Mouse (Mus musculus): ENCODE measurements around the gene Ctsd. TPM values are rescaled to one million over a fixed set of nuclear protein-coding genes. Genes with fewer than 3 reads are reported as not detected.
A peak's percentile ranks its signal among the peaks of the same experiment; 100 is the strongest.

Gene Ctsd
- polyA plus RNA-seq, 1 experiment from 2014 or later, result 132 TPM

DNA sequence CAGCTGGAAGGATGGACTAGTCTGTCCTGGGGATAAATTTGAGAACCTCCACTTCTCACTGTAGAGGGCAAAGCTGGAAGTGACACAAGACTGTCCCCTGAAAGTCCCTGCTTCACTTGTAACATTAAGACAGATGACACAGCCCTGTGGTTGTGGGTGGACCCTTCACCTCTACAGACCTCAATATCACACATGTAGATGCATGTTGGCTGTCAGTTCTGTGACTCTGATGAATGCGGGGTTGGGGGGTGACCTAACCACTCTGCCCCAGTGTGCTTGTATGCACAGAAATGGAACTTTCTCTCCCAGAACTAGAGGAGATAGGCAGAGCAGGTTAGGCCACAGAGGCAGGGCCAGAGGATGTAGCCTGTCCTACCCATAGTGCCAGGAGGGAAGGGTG lies 8.8 kb upstream of the Ctsd start:
- Histone ChIP-seq H3K4me1 (peaks cover 11% of the 10 kb centered on the region), H3K27me3 (peaks cover 13% of the 10 kb centered on the region; the same call in 1 of the 2 replicates), H3K4me2 (no peak overlapping the region), H3K9me3 (no peaks in the 10 kb centered on the region), H3K9ac (no peak overlapping the region), H3K4me3 (replicated peaks) (no peak overlapping the region), H3K27ac (no peak overlapping the region), H3K36me3 (replicated peaks) (no peaks in the 10 kb centered on the region)
- 100% methylated on average over 1 of the region's 1 CpGs for WGBS
- no peak for ATAC-seq (ENCODE audit: low FRiP score)

DNA sequence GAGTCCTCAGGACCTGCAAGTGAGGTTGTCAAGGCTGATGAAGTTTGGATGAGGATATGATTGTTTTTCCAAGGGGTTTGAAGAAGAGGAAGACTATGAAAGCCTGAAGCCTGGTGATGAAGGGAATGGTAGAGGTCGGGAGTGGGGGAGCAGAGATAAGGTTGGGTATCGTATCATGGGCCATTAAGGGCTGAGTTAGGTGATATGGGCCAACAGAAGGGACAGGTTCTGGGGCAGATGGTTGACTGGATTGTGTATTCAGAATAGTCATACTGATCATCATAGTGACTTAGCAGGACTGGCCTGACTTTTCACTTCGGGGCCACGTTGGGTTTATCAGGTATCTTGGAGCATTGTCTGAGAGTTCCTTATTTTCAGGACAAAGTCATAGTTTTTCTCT lies 7.6 kb upstream of the Ctsd start:
- Histone ChIP-seq H3K4me3 (replicated peaks) (no peak overlapping the region), H3K4me1 (peaks cover 2% of the 10 kb centered on the region; the same call in 1 of the 2 replicates), H3K9me3 (no peaks in the 10 kb centered on the region), H3K36me3 (replicated peaks) (no peaks in the 10 kb centered on the region), H3K27me3 (peaks cover 19% of the 10 kb centered on the region), H3K4me2 (no peak overlapping the region), H3K9ac (no peak overlapping the region), H3K27ac (no peak overlapping the region)
- 81% methylated on average over 4 of the region's 4 CpGs for WGBS
- no peak for ATAC-seq (ENCODE audit: low FRiP score)

DNA sequence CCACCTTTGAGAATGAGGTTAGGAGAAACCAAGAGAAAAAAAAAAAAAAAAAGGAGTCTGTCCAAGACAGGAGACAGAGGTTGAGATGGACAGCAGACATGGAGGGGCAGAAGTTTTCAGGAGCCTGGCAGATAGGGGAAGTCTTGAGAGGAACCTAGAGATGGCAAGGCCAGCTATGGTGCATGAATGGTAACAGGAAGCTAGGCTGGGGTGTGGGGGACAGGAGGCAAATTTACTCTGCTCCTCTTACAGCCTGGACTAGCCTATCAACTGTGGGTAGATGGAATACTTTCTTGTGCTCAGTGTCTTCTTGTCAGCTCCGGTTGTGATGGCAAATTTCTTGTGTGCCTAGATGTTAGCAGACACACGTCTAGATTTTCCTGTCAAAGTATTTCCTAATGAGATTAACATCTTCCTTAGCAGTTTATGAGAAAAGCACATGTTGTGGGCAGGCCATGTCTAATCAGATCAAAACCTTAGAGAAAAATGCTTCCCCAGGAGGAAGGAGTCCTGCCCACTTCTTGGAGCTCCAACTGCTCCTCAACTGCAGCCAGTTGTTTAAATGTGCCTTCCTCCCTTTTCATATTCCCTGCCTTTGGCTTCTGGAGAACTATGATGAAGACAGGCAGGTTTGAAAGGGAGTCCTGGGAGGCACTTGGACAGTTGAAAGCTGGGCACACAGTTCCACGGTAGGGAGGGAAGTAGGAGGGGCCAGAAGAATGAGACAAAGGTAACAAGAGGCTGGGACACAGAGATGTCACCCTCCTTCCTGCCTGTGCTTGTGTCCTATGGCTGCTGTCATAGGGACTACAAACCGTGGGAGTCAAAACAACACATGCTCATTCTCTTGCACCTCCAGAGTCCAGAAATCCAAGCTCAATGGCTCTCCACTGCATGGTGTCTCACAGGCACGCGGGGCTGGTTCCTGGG lies 6.7 kb upstream of the Ctsd start:
- no peak for ATAC-seq (ENCODE audit: low FRiP score)
- H3K9me3 ChIP-seq, result no peaks in the 10 kb centered on the region
- H3K27me3 ChIP-seq, result peaks cover 22% of the 10 kb centered on the region
- H3K36me3 ChIP-seq (replicated peaks), result no peaks in the 10 kb centered on the region
- no peaks in the 10 kb centered on the region for H3K4me1 ChIP-seq
- H3K4me2 ChIP-seq, result no peak overlapping the region
- no peak overlapping the region for H3K9ac ChIP-seq
- 77% methylated on average over 6 of the region's 6 CpGs for WGBS
- H3K4me3 ChIP-seq (replicated peaks), result no peak overlapping the region
- no peak overlapping the region for H3K27ac ChIP-seq

DNA sequence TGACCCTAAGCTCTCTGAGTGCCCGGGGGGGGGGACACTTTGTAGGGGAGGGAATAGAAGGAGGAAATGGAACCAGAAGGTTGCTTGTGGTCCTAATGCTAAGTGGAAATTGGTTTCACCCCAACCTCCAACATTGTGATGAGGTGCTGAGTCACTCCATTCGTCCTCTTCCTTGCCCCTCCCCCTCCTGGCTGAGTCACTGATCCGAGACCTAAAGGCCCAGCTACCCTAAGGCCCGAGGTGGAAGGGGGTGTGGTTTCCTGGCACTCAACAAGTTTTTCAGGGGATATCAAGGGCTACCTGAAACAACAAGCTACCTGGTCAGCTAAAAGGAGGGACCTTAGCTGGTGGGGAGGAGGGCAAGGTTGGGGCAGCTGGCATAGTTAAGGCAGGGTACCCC lies 5.4 kb upstream of the Ctsd start:
- Histone ChIP-seq H3K9me3 (no peaks in the 10 kb centered on the region), H3K36me3 (replicated peaks) (no peaks in the 10 kb centered on the region), H3K27me3 (peaks cover 15% of the 10 kb centered on the region), H3K9ac (no peak overlapping the region), H3K4me2 (no peak overlapping the region), H3K4me1 (0 out of 2 replicates have a peak, but pooled peaks cover 2% of the 10 kb centered on the region), H3K27ac (no peak overlapping the region), H3K4me3 (replicated peaks) (no peak overlapping the region)
- WGBS, result 33% methylated on average over 4 of the region's 4 CpGs
- no peak for ATAC-seq (ENCODE audit: low FRiP score)

DNA sequence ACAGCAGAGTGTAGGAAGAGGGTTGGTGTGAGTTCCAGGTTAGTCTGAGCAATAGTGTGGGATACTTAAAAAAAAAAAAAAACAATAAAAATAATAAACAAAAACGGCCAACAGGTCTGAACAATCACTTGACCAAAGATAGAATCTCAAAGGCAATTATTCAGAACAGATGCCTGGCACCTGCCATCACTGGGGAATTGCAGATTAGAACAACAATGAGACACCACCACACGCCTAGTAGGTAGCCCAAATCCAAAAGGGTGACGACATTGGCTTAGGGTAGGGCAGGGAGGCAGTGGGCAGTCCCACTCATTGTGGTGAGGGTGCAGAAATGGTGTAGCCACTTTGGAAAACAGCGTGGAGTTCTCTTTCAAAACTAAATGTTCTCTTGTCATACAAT lies 3.8 kb upstream of the Ctsd start:
- no peaks in the 10 kb centered on the region for H3K36me3 ChIP-seq (replicated peaks)
- peaks cover 15% of the 10 kb centered on the region for H3K27me3 ChIP-seq
- 65% methylated on average over 4 of the region's 4 CpGs for WGBS
- no peak overlapping the region for H3K27ac ChIP-seq
- no peaks in the 10 kb centered on the region for H3K9me3 ChIP-seq
- no peak overlapping the region for H3K4me2 ChIP-seq
- no peak for ATAC-seq (ENCODE audit: low FRiP score)
- H3K4me3 ChIP-seq (replicated peaks), result no peak overlapping the region
- H3K4me1 ChIP-seq, result peaks cover 10% of the 10 kb centered on the region
- no peak overlapping the region for H3K9ac ChIP-seq

DNA sequence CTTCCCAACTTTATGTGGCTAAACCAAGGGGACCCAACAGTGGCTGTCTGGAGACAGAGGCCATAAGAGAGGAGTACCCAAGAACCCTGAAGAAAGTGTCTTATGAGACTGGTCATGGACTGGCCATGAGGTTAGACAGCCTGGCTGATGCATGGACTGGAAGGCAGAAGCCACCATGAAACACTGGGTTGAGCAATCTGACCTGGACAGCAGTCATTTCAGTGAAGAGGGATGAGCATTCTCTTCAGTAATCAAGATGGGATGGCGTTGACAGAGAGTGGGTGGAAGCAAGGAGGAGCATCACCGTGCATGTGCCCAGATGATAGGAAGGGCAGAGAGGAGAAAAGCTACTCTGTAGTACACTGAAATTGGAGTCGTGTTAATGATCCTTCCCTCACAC lies 3.3 kb upstream of the Ctsd start:
- H3K9ac ChIP-seq, result no peak overlapping the region
- H3K27ac ChIP-seq, result no peak overlapping the region
- H3K4me2 ChIP-seq, result no peak overlapping the region
- H3K27me3 ChIP-seq, result peaks cover 15% of the 10 kb centered on the region
- H3K9me3 ChIP-seq, result no peaks in the 10 kb centered on the region
- H3K4me1 ChIP-seq, result peaks cover 15% of the 10 kb centered on the region
- H3K4me3 ChIP-seq (replicated peaks), result no peak overlapping the region
- 80% methylated on average over 3 of the region's 3 CpGs for WGBS
- no peak for ATAC-seq (ENCODE audit: low FRiP score)
- no peaks in the 10 kb centered on the region for H3K36me3 ChIP-seq (replicated peaks)

DNA sequence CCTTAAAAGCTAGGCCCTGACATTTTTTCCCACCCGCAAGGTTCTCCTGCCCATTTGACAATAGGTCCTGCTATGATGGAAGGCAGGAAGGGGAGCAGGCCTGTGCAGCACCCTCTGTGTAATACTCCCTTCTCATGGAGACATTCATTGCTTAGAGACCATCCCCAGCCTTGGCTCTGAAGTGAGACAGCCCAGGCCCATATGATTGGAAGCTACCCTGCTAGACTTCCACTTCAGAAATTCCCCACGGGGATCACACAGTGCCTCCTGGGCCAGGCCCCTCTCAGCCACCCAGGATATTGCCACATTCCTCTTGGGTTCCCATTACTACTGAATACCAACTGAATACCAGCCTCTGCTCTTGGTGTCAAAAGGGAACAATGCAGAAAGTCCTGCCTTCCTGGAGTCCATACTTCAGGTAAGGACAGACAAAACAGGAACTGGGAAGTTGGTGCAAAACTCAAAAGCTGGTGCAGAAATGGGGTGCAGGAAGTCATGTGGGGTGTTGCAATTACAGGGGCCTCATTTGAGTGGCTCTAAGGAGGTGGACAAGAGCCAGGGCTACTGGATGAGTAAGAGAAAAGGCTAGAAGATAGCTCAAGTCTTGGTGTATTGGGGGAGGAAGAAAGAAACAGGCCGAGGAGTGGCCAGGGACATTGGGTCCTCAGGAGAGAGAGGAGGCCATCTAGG lies 2.3 kb upstream of the Ctsd start:
- Histone ChIP-seq H3K9me3 (no peaks in the 10 kb centered on the region), H3K4me2 (no peak overlapping the region), H3K27me3 (peaks cover 15% of the 10 kb centered on the region), H3K9ac (no peak overlapping the region), H3K4me1 (peaks cover 24% of the 10 kb centered on the region), H3K36me3 (replicated peaks) (peaks cover 3% of the 10 kb centered on the region; the same call in 1 of the 2 replicates), H3K4me3 (replicated peaks) (no peak overlapping the region), H3K27ac (no peak overlapping the region)
- 86% methylated on average over 3 of the region's 3 CpGs for WGBS
- ATAC-seq (ENCODE audit: low FRiP score), result no peak

DNA sequence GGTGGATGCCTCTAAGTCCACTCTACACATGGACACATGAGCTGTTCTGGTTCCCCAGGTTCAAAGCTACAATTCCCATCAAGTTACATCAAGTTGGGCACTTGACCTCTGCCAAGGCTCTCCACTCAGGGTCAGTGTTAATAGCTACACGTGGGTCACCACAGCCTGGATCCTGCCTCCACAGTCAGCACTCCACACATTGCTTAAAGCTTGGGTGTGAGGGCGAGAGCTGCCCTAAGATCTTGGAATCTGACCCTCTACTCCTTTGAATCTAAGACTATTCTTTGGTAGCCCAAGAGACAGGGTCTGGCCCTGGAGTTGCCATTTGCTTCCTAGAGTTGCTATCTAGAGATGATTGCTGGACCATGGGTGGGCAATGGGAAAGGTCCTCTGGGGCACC lies 902 bp upstream of the Ctsd start:
- H3K36me3 ChIP-seq (replicated peaks), result peaks cover 17% of the 10 kb centered on the region
- 97% methylated on average over 2 of the region's 2 CpGs for WGBS
- no peak overlapping the region for H3K9ac ChIP-seq
- no peak overlapping the region for H3K27ac ChIP-seq
- ATAC-seq (ENCODE audit: low FRiP score), result no peak
- H3K27me3 ChIP-seq, result peaks cover 15% of the 10 kb centered on the region
- H3K4me1 ChIP-seq, result peaks cover 24% of the 10 kb centered on the region
- H3K4me2 ChIP-seq, result no peak overlapping the region
- no peaks in the 10 kb centered on the region for H3K9me3 ChIP-seq
- no peak overlapping the region for H3K4me3 ChIP-seq (replicated peaks)

DNA sequence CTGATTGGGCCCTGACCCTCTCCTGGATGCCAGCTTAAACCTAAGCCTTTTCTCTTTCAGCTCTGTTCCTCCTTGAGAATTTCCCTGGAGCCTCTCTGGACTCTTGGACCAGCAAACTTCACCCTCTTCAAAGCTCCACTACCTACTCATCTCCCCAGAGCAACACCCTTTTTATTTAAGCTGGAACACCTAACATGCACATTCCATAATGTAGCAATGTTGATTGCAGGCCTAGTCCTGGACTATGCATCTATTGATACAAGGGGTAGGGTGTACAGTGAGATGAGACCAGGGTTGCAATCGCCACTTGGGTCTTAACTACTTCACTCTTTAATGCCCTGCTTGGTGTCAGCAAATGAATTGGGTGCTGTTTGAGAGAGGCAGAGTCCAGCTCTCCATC lies 360 bp upstream of the Ctsd start:
- 0 out of 2 replicates have a peak overlapping the region, but pooled peaks have one; percentile 47 for H3K27ac ChIP-seq
- peak; percentile 37; the same call in 1 of the 2 replicates for ATAC-seq (ENCODE audit: low FRiP score)
- peak overlapping the region; percentile 69 for H3K4me3 ChIP-seq (replicated peaks)
- H3K4me2 ChIP-seq, result peak overlapping the region; percentile 93
- WGBS, result 94% methylated on average over 1 of the region's 1 CpGs
- H3K9ac ChIP-seq, result no peak overlapping the region
- peaks cover 15% of the 10 kb centered on the region for H3K27me3 ChIP-seq
- peaks cover 24% of the 10 kb centered on the region for H3K4me1 ChIP-seq
- no peaks in the 10 kb centered on the region for H3K9me3 ChIP-seq
- H3K36me3 ChIP-seq (replicated peaks), result peaks cover 22% of the 10 kb centered on the region

DNA sequence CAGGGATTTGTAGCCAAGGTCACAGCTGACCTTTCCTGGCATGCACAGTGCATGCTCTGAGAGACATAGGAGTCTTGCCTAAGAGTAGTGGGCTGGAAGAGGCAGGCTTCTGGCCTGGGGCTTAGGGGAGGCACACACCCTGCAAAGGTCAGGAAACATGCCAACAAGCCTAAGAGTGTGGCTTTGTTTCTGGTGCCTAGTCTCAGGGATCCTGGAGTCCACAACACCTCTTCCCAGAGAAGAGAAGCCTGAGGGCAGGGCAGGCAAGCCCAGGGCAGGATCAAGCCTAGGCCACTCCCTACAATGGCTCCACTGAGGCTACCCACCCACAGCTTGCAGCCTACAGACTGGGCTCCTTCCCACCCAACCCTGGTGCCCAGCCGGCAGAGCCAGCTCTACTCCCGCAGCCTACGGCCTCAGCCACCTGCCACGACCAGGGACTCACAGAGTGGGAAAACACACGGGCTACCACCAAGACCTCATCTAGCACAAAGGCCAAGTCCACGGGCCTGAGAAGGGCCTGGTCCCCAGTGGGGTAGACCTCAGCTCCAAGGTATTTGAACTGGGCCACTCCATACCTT lies 1.1 kb downstream of the Ctsd start:
- Histone ChIP-seq H3K27me3 (peaks cover 9% of the 10 kb centered on the region), H3K9ac (peak overlapping the region; percentile 82), H3K4me3 (replicated peaks) (peak overlapping the region; percentile 69), H3K36me3 (replicated peaks) (peaks cover 37% of the 10 kb centered on the region), H3K9me3 (no peaks in the 10 kb centered on the region), H3K4me2 (peak overlapping the region; percentile 93), H3K4me1 (peaks cover 24% of the 10 kb centered on the region), H3K27ac (no peak overlapping the region)
- ATAC-seq (ENCODE audit: low FRiP score), result no peak
- WGBS, result 68% methylated on average over 6 of the region's 6 CpGs

DNA sequence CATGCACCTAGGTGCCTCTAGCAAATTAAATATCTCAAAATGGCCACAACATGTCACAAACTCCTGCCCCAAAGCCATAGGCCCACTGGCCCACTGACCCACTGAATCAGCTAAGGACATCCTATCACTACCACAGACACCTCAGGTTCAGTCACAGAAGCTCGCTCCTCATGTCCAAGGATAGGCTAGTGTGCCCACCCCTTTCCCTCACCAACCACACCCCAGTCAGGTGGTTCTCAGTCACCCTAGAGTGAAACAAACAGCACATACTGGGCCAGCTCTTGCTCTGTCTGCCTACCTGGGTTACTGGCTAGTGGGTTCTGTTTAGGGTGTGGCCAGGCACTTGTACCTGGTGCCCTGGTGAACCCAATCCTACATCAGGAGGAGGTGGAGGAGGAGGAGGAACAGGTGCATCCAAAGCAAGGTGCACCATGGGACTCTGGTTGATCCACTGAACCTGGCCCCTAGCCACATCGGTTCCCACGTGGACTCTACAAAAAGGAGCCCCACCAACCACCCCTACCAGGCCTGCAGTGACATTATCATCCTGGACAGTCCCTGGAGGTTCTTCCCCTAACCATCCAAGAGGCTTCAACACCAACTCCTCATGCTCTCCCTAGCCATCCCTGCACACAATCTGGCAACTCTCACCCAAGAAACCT lies 2.0 kb downstream of the Ctsd start:
- Histone ChIP-seq H3K36me3 (replicated peaks) (peaks cover 45% of the 10 kb centered on the region), H3K9me3 (no peaks in the 10 kb centered on the region), H3K9ac (0 out of 2 replicates have a peak overlapping the region, but pooled peaks have one; percentile 82), H3K27me3 (peaks cover 7% of the 10 kb centered on the region), H3K4me1 (peaks cover 24% of the 10 kb centered on the region), H3K27ac (no peak overlapping the region), H3K4me2 (peak overlapping the region; percentile 93), H3K4me3 (replicated peaks) (0 out of 2 replicates have a peak overlapping the region, but pooled peaks have one; percentile 69)
- 93% methylated on average over 3 of the region's 3 CpGs for WGBS
- ATAC-seq (ENCODE audit: low FRiP score), result no peak

DNA sequence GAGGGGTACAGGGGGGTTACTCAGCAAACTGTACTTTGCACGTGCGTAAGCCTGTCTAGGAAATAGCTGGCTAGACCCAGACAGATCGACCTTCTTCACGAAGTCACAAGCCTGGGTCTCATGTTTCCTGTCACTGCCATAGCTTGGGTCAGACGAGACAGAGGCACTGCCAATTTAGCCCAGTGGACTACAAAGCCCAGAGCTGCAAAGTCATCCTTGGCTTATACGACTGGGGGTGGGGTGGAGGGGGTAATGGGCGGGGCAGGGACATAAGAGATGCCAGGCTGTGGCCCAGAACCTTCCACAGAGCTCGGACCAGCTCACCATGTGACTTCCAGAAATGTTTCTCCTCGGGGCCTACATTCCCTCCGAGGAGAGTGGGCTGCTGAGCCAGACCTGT lies 3.5 kb downstream of the Ctsd start:
- H3K9ac ChIP-seq, result no peak overlapping the region
- H3K27ac ChIP-seq, result no peak overlapping the region
- peaks cover 61% of the 10 kb centered on the region for H3K36me3 ChIP-seq (replicated peaks)
- ATAC-seq (ENCODE audit: low FRiP score), result no peak
- WGBS, result 92% methylated on average over 10 of the region's 10 CpGs
- no peaks in the 10 kb centered on the region for H3K27me3 ChIP-seq
- no peak overlapping the region for H3K4me3 ChIP-seq (replicated peaks)
- H3K4me1 ChIP-seq, result peaks cover 24% of the 10 kb centered on the region
- no peak overlapping the region for H3K4me2 ChIP-seq
- no peaks in the 10 kb centered on the region for H3K9me3 ChIP-seq
